Mouse (Mus musculus): ENCODE data around the gene Sesn2. TPM values are rescaled to one million over a fixed set of nuclear protein-coding genes. Genes with fewer than 3 reads are reported as not detected.
"Not testable (repeated sequence)": the region's sequence is repeated elsewhere in the genome, so short reads cannot be mapped to it uniquely, and the experiment has no call there.

Sesn2 gene
- total RNA-seq, 2 experiments from 2014 or later = 2.1 to 2.7 TPM

GRCm38 (mm10) chr4:132488521-132488920 lies 21.8 kb downstream of the Sesn2 start:
- DNase-seq = no peak
- intact Hi-C loops (cut with DNase I) = no loop called here

- intact Hi-C loops (cut with DNase I) = no loop called here
- DNase-seq = no peak
These were observed 25.5 kb downstream of the Sesn2 start for GRCm38 (mm10) chr4:132484820-132485219.

- DNase-seq = no peak
- intact Hi-C loops (cut with DNase I) = no loop called here
These were observed 26.1 kb downstream of the Sesn2 start for GRCm38 (mm10) chr4:132484231-132484630.

- intact Hi-C loops (cut with DNase I) = no loop called here
- no peak for DNase-seq
These were observed 27.2 kb downstream of the Sesn2 start for GRCm38 (mm10) chr4:132482956-132483608.

- DNase-seq; intact Hi-C loops (cut with DNase I): not testable (repeated sequence)
These were observed 28.2 kb downstream of the Sesn2 start for GRCm38 (mm10) chr4:132482104-132482503.

- DNase-seq = no peak
- intact Hi-C loops (cut with DNase I) = no loop called here
These were observed 32.5 kb downstream of the Sesn2 start for GRCm38 (mm10) chr4:132477833-132478232.

GRCm38 (mm10) chr4:132475895-132476878 lies 34.1 kb downstream of the Sesn2 start:
- intact Hi-C loops (cut with DNase I) = no loop called here
- DNase-seq = no peak

GRCm38 (mm10) chr4:132474631-132475030 lies 35.7 kb downstream of the Sesn2 start:
- no peak for DNase-seq
- intact Hi-C loops (cut with DNase I) = no loop called here

GRCm38 (mm10) chr4:132473411-132473810 lies 36.9 kb downstream of the Sesn2 start:
- no peak for DNase-seq
- intact Hi-C loops (cut with DNase I) = no loop called here

GRCm38 (mm10) chr4:132469873-132470272 lies 40.4 kb downstream of the Sesn2 start:
- intact Hi-C loops (cut with DNase I) = no loop called here
- no peak for DNase-seq

GRCm38 (mm10) chr4:132464255-132464613 lies 46.1 kb downstream of the Sesn2 start:
- DNase-seq = no peak
- intact Hi-C loops (cut with DNase I) = no loop called here

- intact Hi-C loops (cut with DNase I) = no loop called here
These were observed 46.7 kb downstream of the Sesn2 start, which contains the start of gene Med18 for GRCm38 (mm10) chr4:132463430-132464254. TSS of gene Med18 (minus strand) at chr4:132463921.

GRCm38 (mm10) chr4:132462836-132463235 lies 47.5 kb downstream of the Sesn2 start:
- no peak for DNase-seq
- intact Hi-C loops (cut with DNase I) = no loop called here

More at GRCm38 (mm10) chr4:132463430-132464254, 46.7 kb downstream of the Sesn2 start, which contains the start of gene Med18:
- peak; percentile 84 to 88 for DNase-seq

GRCm38 (mm10) chr4:132460225-132460624 lies 50.1 kb downstream of the Sesn2 start:
- intact Hi-C loops (cut with DNase I) = no loop called here
- DNase-seq = no peak

GRCm38 (mm10) chr4:132455561-132455960 lies 54.7 kb downstream of the Sesn2 start:
- intact Hi-C loops (cut with DNase I) = no loop called here
- DNase-seq = no peak

- no peak for DNase-seq
- intact Hi-C loops (cut with DNase I) = no loop called here
These were observed 55.2 kb downstream of the Sesn2 start for GRCm38 (mm10) chr4:132455146-132455545.

GRCm38 (mm10) chr4:132454216-132454615 lies 56.1 kb downstream of the Sesn2 start:
- no peak for DNase-seq
- intact Hi-C loops (cut with DNase I) = no loop called here

GRCm38 (mm10) chr4:132449778-132450177 lies 60.5 kb downstream of the Sesn2 start:
- DNase-seq = no peak
- intact Hi-C loops (cut with DNase I) = no loop called here

GRCm38 (mm10) chr4:132446105-132446504 lies 64.2 kb downstream of the Sesn2 start:
- intact Hi-C loops (cut with DNase I) = no loop called here
- DNase-seq = no peak

- intact Hi-C loops (cut with DNase I) = no loop called here
- DNase-seq = no peak
These were observed 65.8 kb downstream of the Sesn2 start for GRCm38 (mm10) chr4:132444516-132444915.

Data from gastrocnemius, postnatal 36 days (tissue).